Mouse (Mus musculus): ENCODE measurements around the gene Dxo. TPM values are rescaled to one million over a fixed set of nuclear protein-coding genes. Genes with fewer than 3 reads are reported as not detected.
"Not testable (repeated sequence)": the region's sequence is repeated elsewhere in the genome, so short reads cannot be mapped to it uniquely, and the experiment has no call there.

Dxo gene
- total RNA-seq (2022) = 10 to 100 TPM; 10.6 to 15.9 (median 11.5) TPM

GRCm38 (mm10) chr17:34836856-34837221, at the start of gene Dxo, which contains the start of gene Stk19:
Gene Dxo, plus strand, starts transcription at chr17:34837019.
Gene Stk19, minus strand, starts transcription at chr17:34836945.
- peak; percentile 97 for DNase-seq (ENCODE audit: low spot score)

DNA sequence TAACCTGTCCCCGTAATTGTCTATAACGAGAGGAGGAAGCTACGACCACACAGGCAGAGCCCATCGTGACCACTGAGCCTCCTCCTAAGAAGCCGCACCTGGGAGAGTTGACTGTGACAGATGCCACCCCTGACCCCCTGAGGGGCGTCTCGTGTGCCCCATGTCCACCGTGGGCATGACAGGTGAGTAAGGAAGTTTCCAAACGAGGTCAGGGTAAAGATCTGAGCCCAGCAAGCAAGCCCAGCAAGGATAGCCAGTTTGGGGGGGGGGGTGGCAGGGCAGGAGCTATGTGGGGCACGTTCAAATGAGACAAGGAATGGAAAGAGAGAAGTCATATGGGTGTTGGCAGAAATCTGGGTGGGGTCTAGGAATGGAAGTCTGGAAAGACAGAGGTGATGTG, 41.8 kb upstream of the Dxo start:
- DNase-seq (ENCODE audit: low spot score) = no peak

DNA sequence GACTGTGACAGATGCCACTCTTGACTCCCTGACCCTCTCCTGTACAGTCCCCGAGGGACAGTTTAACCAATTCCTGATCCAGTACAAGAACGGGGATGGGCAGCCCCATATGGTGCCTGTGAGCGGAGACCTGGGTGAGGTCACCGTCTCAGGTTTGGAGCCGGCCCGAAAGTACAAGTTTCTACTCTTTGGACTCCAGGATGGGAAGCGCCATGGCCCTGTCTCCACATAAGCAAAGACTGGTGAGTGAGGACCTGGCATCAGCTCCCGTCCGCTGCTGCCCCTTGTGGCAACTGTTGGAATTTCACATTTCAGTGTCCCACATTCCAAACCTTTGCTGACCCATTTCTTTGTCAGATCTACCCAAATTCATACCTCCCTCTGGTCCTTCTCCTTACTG, 41.2 kb upstream of the Dxo start:
- DNase-seq (ENCODE audit: low spot score) = peak; percentile 9

DNA sequence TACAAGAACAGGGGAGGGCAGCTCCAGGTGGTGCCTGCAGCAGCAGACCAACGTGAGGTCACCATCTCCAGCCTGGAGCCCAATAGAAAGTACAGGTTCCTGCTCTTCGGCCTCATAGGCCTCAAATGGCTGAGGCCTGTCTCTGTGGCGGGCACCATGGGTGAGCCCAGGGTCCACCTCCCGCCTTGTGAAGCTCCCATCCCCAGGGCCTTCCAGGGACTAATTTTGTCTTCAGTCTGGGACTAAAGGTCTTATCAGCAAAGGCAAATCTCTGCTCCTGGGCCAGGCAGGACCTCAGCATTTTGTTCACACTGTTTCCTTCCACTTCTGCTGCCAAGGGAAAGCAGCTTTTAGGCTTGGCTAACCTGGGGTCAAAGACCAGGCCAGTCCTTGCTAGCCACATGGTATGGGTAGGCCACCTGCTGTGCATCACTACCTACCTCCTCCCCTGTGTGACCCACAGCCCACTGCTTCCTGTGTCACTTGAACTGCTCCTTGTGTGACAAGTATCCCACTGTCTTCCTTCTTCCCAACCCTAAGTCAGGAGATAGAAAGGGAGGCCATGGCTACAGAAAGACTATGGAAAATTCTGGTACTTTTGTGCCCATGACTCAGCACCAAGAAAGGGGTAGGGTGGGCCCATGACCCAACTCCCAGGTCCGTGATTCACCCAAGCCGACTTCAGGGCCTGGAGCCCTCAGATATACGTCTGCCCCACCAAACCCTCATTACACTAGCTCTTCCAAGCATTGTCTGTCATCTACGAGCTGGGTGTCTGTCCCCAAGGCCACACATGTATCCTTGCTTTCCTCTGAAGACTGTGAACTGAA, 40.3 kb upstream of the Dxo start:
- DNase-seq (ENCODE audit: low spot score) = no peak

GRCm38 (mm10) chr17:34797211-34797995, 39.4 kb upstream of the Dxo start:
- not testable (repeated sequence) for DNase-seq (ENCODE audit: low spot score)

- DNase-seq (ENCODE audit: low spot score) = not testable (repeated sequence)
Observed at GRCm38 (mm10) chr17:34798071-34798470, 38.7 kb upstream of the Dxo start.

GRCm38 (mm10) chr17:34798866-34799530, 37.8 kb upstream of the Dxo start:
- DNase-seq (ENCODE audit: low spot score) = no peak

DNA sequence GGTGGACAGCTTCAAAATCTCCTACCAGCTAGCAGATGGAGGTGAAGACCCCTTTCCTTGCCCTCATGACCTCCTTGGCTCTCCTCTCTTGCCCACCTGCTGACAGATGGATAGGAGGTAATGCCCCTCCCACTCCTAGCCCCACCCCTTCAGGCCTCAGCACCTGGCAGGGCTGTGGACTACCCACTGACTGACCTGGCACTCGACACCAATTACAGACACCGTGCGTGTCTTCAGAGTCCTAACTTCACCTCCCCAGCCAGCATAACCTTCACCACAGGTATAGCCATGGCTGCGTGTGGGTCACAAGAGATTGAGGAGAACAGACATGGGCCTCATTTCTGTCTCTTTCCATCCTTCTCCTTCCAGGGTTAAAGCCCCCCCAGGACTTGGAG, 37.3 kb upstream of the Dxo start:
- DNase-seq (ENCODE audit: low spot score) = no peak

- not testable (repeated sequence) for DNase-seq (ENCODE audit: low spot score)
Observed at GRCm38 (mm10) chr17:34800781-34801305, 36.0 kb upstream of the Dxo start.

GRCm38 (mm10) chr17:34802756-34803155, 34.1 kb upstream of the Dxo start:
- DNase-seq (ENCODE audit: low spot score) = not testable (repeated sequence)

DNA sequence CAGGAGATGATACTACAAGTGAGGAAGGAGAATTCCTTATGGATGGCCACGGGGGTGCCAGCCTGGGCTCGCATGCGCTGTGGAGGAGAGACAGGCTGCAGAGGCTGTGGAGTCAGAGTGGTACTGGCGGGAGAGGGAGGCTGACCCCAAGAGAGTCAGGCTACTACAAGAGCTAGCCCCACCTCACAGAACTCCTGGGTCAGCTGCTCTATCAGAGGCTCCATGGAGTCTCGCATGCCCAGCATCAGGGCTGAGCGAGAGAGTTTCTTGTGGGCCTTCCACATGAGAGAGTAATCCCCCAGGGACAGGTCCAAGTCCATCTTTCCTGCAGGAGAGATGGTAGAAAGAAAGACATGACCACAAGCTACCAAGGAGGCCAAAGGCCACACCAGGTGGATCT, 33.5 kb upstream of the Dxo start:
- not testable (repeated sequence) for DNase-seq (ENCODE audit: low spot score)

- DNase-seq (ENCODE audit: low spot score) = not testable (repeated sequence)
Observed at GRCm38 (mm10) chr17:34804301-34804700, 32.5 kb upstream of the Dxo start, which contains the start of gene Cyp21a1. Gene Cyp21a1, minus strand, starts transcription at chr17:34804561.

DNA sequence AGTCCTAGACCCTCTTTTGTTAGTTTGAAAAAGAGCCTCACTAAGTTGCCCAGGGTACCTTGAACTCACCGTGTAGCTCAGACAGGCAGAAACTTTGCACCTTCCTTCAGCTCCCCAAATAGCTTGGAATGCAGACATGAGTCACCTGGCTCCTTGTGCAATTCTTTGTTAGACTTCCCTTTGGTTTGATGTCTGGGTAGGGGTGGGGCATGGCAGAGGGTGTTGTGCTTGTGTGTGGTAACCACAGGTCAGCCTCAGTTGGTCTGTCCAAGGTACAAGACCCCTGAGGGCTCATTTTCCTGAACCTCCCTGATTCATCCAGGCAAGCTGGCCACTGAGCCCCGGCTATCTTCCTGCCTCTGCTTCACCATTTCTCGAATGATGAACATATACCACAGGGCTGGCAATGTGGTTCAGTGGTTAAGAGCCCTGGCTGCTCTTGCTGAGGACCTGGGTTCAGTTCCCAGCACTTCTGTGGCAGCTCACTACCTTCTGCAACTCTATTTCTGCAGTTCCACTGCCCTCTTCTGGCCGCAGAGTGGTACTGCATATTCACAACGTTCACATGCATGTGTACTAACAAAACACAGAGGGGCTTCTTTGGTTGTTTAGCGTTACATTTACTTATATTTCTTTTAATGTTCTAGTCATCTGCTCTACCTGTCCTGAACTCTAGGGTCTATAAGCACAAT, 31.8 kb upstream of the Dxo start:
- DNase-seq (ENCODE audit: low spot score) = no peak

GRCm38 (mm10) chr17:34807176-34807575, 29.6 kb upstream of the Dxo start:
- no peak for DNase-seq (ENCODE audit: low spot score)

DNA sequence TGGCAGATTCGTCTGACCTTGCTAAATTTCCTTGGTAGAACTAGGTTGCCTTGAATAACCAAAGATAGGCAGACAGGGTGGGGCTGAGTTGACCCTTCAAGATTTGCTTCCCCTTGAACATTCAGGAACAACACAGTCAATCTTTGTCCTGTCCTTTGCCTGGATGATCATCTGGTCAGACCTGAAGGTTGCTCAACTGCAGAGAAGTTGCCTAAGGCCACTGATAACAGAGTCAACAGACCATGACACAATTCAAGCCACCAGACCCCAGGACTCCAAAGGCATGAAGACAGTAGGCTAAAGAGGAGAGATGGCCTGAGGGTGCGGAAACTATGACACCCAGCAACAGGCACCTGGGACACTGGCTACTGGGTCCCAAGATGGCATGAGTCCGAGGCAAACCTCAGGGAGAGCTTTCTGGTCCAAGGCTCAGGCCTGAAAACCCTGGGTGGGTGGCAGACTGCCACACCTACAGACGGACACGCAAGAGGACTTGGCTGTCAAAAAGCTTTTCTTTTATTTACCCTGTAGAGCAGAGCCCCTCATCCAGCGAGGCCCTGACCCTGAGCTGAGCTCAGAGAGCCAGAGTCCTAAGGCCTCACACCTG, 28.1 kb upstream of the Dxo start:
- DNase-seq (ENCODE audit: low spot score) = no peak

- DNase-seq (ENCODE audit: low spot score) = not testable (repeated sequence)
Observed at GRCm38 (mm10) chr17:34810411-34810810, 26.4 kb upstream of the Dxo start.

DNA sequence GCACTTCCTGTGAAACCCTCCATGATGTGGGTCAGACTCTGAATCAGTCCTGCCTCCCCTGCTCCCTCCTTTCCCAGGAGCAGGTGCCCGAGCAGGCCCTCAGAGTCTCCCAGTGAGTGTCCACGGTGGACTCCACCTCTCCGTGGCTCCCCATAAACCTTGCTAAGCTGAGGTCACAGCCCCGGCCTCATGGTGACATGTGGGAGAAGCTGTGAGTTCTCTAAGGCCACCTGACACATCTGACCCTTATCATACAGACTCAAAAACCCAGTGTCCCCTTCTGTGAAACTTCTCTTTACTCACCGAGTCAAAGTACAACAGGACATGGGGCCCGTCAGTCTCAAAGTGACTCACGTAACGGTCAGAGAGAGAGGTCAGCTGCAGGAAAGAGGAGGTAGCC, 26.0 kb upstream of the Dxo start:
- DNase-seq (ENCODE audit: low spot score) = not testable (repeated sequence)

- no peak for DNase-seq (ENCODE audit: low spot score)
Observed at GRCm38 (mm10) chr17:34811275-34811674, 25.5 kb upstream of the Dxo start.

DNA sequence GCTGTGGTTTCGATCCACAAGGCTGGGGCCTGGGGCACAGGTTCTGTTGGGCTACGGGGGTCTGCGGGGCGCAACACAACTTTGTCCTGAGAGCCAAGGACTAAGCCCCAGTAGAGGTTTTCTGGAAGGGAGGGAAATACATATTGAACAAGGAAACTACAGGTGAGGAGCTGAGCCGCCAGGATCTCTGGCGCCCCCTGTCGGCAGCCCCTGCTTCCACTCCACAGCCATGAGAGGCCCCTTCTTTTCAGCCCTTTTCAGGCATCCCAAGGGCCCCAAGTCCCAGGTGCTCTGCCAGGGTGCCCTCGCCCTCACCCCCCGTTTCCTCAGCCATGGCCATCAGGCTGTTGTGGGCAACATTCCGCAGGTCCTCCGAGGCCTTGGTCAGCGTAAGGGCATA, 23.1 kb upstream of the Dxo start:
- not testable (repeated sequence) for DNase-seq (ENCODE audit: low spot score)

DNA sequence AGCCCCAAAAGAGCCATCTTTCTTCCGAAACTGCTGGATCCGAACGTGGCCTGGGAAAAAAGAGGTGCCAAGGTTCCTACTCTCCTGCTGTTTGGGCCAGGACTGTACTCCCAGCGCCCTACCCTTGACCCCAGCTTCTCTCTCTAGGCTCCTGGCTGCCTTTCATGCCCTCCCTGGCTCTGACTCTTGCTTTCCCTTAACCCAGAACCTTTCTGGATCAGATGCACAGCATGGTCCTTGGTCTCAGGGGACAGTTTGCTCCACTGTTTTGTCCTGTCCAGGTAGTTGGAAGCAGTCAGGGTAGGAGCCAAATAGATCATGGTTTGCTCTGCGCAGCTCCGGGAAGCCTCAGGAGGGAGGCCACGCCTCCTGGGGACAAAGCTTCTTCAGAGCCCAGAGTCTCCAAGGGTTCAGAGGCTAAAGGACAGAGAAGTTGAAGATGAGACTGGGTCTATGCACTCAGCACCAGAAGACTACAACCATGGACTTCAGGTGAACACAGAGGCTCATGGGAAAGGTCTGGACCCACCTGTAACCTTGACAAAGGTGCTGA, 21.9 kb upstream of the Dxo start:
- DNase-seq (ENCODE audit: low spot score) = no peak

All from heart, adult 8-10 months (tissue).